Mouse (Mus musculus) left cerebral cortex, postnatal 14 days (tissue): ENCODE data around the gene Ccdc177. TPM values are rescaled to one million over a fixed set of nuclear protein-coding genes. Genes with fewer than 3 reads are reported as not detected.

ENCODE experiments used
- DNase-seq, 2 experiments: peaks; one replicate each; pipeline ENCODE4 v3.0.0; 2021 to 2022; ENCODE audit warnings: low spot score in 2 of 2, mixed read lengths in 1 of 2
- intact Hi-C: fragments of 180-260 bp; cut with DNase I; formaldehyde crosslinking; loops from one replicate; pipeline ENCODE4 v1.15.1; 2025
- total RNA-seq, 2 experiments: library from RNA; stranded (reverse); gene quantifications; 2 replicates each; pipeline ENCODE4 v1.2.3; 2021

Gene Ccdc177
- total RNA-seq, 2 experiments from 2014 or later = 17.0 to 18.1 TPM

DNA sequence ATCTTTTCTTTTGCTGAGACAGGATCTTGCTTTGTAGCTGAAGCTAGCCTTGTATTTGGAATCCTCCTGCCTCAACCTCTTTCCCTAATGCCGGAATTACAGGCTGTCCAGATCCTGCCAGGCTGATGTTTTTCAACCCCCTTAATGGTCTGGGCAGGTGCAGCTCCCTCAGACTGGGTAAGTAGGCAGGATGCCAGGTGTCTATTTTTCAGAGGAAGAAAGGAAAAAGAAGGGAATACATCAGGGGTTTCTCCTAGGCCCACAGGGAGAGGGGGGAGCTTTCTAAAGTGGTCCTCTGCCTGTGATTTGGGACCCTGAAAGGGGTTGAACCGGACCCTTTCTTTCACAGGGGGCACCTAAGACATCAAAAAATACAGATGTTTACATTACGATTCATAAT, 27.7 kb upstream of the Ccdc177 start:
- DNase-seq = no peak
- intact Hi-C loops = no loop called here

DNA sequence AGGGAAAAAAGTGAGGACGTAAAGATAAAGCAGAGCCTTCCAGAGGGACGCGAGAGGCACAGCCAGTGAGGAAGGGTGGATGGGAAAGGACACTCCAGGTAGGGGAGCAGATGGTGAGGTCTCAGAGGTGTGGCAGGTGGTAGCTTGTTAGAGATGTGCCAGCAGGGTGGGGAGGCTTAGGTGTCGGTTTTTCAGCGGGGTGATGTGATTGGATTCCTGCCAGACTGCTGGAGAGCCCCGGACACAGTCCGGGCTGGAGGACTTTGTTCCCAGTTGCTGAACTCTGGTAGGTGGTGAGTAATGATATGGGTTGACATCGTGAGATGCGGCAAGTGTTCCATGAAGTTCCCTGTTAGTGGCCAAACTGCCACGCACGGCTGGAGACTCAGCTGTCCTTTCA, 27.1 kb upstream of the Ccdc177 start:
- intact Hi-C loops = no loop called here
- DNase-seq = no peak

DNA sequence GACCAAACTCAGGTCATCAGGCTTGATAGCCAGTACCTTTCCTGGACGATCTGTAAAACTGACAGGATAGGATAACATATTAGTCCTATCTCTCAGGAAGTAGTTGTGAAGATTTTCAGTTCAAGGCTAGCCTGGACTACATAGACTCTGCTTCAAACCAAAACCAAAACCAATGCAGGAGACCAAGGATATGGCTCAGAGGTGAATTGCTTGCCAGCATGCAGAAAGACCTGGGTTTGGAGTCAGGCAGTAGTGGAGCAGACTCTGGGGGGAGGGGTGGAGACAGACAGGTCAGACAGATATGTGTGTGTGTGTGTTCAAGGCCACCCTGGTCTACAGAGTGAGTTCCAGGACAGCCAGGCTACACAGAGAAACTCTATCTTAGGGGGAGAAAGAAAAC, 26.1 kb upstream of the Ccdc177 start:
- intact Hi-C loops = no loop called here
- DNase-seq = no peak

DNA sequence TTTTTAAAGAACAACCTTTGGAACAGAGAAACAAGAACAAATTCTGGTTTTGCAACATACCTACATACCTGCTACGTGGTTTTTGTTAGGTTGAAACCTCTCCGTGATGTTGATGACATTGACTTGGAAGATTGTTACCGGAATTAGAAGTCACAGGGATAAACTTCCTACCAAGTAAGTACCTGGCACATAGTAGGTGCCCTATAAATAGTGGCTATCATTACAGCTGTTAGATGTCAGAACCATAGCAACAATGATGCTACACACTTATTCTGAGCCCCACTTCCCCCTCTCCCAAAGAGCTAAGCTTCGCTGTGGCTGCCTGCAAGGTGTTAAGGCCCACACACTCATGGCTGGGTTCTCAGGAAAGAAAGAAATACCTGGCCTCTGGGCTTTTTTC, 25.1 kb upstream of the Ccdc177 start:
- intact Hi-C loops = no loop called here
- DNase-seq = no peak

- intact Hi-C loops = no loop called here
- DNase-seq = no peak
These were observed 24.5 kb upstream of the Ccdc177 start for GRCm38 (mm10) chr12:80785005-80785404.

GRCm38 (mm10) chr12:80783889-80784288, 23.4 kb upstream of the Ccdc177 start:
- intact Hi-C loops = no loop called here
- no peak for DNase-seq

- no peak for DNase-seq
- intact Hi-C loops = no loop called here
These were observed 22.4 kb upstream of the Ccdc177 start for GRCm38 (mm10) chr12:80782892-80783291.

- intact Hi-C loops = no loop called here
- DNase-seq = no peak
These were observed 21.7 kb upstream of the Ccdc177 start for GRCm38 (mm10) chr12:80782190-80782589.

GRCm38 (mm10) chr12:80779760-80780159, 19.3 kb upstream of the Ccdc177 start:
- no peak for DNase-seq
- intact Hi-C loops = no loop called here

DNA sequence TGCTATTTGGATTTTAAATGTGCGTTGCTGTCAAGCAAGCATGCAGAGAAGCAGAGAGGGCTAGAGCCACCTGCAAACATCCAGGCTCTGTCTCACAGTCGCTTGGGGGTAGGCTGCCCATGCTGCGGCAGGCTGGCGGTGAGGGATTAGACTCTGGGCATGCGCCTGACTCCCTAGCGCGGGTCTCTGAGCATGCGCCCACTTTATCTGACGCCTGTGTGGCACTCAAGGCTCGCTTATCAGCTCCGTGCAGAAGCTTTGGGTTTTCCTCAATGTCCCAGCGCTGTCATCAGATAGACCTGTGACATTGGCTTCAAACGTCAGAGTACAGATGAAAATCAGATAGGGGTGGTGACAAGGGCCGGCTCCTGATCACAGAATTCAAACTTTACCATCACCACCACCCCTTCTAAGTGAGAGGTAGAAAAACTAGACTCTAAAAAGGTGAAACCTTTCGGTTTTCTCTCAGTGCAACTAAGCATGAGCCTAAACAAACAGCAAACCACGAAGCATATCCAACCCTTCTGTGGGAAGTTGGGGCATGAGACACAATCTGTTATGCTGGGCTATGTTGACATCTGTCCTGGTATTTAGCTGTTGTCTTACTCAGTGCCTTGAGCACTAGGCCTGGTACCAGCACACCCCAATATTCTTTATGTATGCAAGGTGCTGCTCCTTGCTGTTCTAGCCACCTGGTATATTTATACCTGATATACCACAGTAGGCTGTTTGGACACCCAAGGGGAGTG, 17.9 kb upstream of the Ccdc177 start:
- DNase-seq = no peak
- intact Hi-C loops = no loop called here

- intact Hi-C loops = no loop called here
- no peak for DNase-seq
These were observed 15.7 kb upstream of the Ccdc177 start for GRCm38 (mm10) chr12:80776046-80776634.

- intact Hi-C loops = no loop called here
- no peak for DNase-seq
These were observed 14.3 kb upstream of the Ccdc177 start for GRCm38 (mm10) chr12:80774786-80775185.

DNA sequence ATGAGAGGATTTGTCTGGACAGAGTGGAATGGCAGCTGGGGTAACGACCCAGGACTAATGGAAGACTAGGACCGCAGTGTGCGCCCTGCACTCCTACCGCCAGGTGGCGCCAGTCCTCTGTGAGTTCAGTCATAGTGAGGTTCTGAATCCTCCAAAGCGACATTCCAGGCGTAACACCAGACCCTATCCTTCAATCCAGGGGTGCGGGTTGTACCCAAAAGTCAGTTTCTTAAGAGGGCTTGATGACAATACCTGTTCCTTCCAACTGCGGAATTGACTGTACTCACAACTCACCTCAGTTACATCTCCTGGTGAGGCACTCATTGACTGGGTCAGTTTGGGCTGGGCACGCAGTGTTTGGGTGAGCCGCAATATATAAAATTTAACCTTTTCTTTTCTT, 9.2 kb upstream of the Ccdc177 start:
- intact Hi-C loops = loop anchor here (1.0 kb wide), 1 partner anchor 126 kb away; no protein-coding TSS in a partner anchor
- DNase-seq = peak; percentile 63 to 78

- intact Hi-C loops = no loop called here
- no peak for DNase-seq
These were observed 3.6 kb upstream of the Ccdc177 start for GRCm38 (mm10) chr12:80764116-80764515.

DNA sequence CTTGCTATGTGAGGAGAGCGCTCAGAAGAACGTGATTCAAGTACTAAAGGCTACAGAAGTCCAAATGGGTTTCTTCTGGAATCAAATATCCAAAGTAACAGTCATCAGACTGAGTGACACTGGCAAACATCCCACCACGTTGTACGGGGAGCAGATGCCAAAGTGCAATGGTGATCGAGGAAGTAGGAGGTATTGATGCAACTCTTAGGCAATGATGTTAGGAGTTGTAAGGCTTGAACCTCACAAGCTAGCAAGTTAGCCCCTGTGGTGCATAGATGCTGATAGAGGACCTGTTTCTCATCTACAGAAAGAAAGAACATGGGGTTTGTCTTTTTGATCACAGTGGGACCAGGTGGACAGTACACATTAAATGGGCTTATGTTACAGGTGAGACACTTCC, 2.5 kb upstream of the Ccdc177 start:
- intact Hi-C loops = no loop called here
- no peak for DNase-seq

DNA sequence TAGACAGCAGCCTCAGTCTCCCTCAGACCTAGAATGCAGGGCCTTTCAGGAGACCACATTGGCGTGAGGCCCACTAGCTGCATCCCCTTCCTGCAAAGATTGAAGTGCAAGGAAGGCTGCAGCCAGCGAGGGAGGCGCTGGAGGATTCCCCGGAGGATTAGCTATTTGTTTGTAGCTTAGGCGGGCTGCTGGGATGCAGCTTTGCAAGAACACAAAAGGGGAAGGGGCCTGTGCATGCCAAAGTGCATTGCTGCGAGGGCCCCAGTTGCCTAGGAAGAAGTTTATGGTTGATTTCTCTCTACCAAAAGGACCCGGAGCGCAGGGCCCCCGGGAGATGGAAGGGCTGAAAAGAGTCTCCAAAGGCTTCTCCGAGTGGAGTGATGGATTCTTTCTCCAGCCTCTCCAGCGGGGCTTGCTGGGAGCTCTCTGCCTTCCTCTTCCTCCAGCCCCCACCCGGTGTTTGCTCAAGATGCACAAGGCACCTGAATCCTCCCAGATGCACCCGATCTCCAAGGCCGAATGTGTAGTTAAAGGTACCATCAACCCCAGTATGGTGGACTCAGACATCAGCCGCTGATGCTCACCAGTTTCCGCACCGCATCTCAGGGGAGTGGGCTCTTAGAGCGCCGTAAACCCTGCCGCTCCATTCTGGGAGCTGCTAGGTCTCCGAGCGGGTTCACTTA, 633 bp downstream of the Ccdc177 start:
- intact Hi-C loops = loop anchor here (1.0 kb wide), 1 partner anchor 30 kb away; no protein-coding TSS in a partner anchor
- peak; percentile 33 to 34 for DNase-seq

GRCm38 (mm10) chr12:80759387-80759712, 1.1 kb downstream of the Ccdc177 start:
- no peak for DNase-seq
- intact Hi-C loops = no loop called here

- intact Hi-C loops = no loop called here
- no peak for DNase-seq
These were observed 1.7 kb downstream of the Ccdc177 start for GRCm38 (mm10) chr12:80758559-80759386.

DNA sequence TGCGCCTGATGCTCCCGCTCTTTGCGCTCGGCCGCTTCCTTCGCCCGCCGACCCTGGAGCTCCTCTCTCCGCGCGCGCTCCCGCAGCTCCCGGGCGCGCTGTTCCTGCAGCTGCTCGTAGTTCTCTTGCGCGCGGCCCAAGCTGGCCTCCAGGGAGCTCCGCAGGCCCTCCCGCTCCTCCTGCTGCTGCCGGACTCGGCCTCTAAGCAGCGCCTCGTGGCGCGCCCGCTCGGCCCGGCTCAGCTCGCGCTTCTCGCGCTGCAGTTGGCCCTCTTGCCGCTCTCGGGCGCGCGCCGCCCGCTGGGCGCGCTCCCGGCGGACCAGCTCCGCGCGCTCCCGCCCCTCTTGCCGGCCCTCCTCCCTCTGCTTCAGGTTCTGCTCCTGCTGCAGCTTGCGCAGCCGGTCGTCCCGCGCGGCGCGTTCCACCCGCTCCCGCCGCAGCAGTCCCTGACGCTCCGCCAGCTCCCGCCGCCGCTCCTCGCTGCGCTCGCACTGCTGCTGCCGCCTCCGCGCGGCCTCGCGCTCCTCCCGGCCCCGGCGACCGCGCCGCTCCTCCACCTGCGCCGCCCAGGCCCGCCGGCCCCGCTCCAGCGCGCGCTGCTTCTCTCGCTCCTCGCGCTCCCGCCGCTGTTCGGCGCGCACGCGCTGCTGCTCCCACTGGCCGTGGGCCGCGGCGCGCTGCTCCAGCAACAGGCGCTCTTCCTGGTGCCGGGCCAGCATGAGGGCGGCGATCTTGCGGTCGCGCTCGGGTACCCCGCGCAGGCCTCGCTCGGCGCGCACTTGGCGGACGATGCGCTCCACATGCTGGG, 2.5 kb downstream of the Ccdc177 start:
- no peak for DNase-seq
- intact Hi-C loops = no loop called here
